Mouse (Mus musculus): Measurements from ENCODE around the gene Kank4. TPM values are rescaled to one million over a fixed set of nuclear protein-coding genes. Genes with fewer than 3 reads are reported as not detected.
A peak's percentile ranks its signal among the peaks of the same experiment; 100 is the strongest.

Gene Kank4
- total RNA-seq (2021) (under 1 TPM; 0.50 to 0.84 TPM), polyA plus RNA-seq (2012; rRNA removed) (0.51 and 1.2 TPM in 2 replicates)
- long read RNA-seq: 0 reads

- Histone ChIP-seq H3K36me3 (ENCODE audit: control insufficient read depth, insufficient read depth, low read length) (no peaks in the 10 kb centered on the region), H3K4me1 (ENCODE audit: control insufficient read depth, insufficient read depth, low read length) (peaks cover 1% of the 10 kb centered on the region; the same call in 1 of the 2 replicates), H3K4me3 (peak within 1 kb of the TSS; percentile 51), H3K79me2 (replicated peaks; ENCODE audit: control insufficient read depth, insufficient read depth, low read length) (no peaks in the 10 kb centered on the region), H3K27ac (peak within 1 kb of the TSS; percentile 17; the same call in 1 of the 2 replicates), H3K27me3 (ENCODE audit: control insufficient read depth, insufficient read depth, low read length) (peaks cover 5% of the 10 kb centered on the region; the same call in 1 of the 2 replicates), H3K9ac (ENCODE audit: low read depth, low read length) (peak within 1 kb of the TSS; percentile 62)
- under 1% methylated on average over 72 of the region's 72 CpGs for WGBS
- DNase-seq: peak; percentile 53 to 66
- TF ChIP-seq CTCF (IDR thresholded peaks at IDR 0.05): no peak
- intact Hi-C loops (cut with DNase I): no loop called here
Observed at GRCm38 (mm10) chr4:98817184-98817911, at the start of gene Kank4. Kank4 (minus strand) TSS chr4:98817537.

- 82% methylated on average over 14 of the region's 14 CpGs for WGBS
- intact Hi-C loops (cut with DNase I): no loop called here
- Histone ChIP-seq H3K4me3 (no peak overlapping the region), H3K36me3 (ENCODE audit: control insufficient read depth, insufficient read depth, low read length) (no peaks in the 10 kb centered on the region), H3K27me3 (ENCODE audit: control insufficient read depth, insufficient read depth, low read length) (no peaks in the 10 kb centered on the region), H3K4me1 (ENCODE audit: control insufficient read depth, insufficient read depth, low read length) (no peaks in the 10 kb centered on the region), H3K27ac (no peak overlapping the region), H3K9ac (ENCODE audit: low read depth, low read length) (no peak overlapping the region), H3K79me2 (replicated peaks; ENCODE audit: control insufficient read depth, insufficient read depth, low read length) (no peaks in the 10 kb centered on the region)
- no peak for DNase-seq
- TF ChIP-seq POLR2A (IDR thresholded peaks at IDR 0.05; ENCODE audit: insufficient read depth, low read depth, low read length): no peak
- no peak for TF ChIP-seq CTCF (IDR thresholded peaks at IDR 0.05)
- no peak for TF ChIP-seq EP300 (IDR thresholded peaks at IDR 0.05; ENCODE audit: insufficient read depth, low read depth, low read length)
Observed at GRCm38 (mm10) chr4:98865386-98866237, 48.3 kb upstream of the Kank4 start.

GRCm38 (mm10) chr4:98864546-98864945 lies 47.2 kb upstream of the Kank4 start:
- 88% methylated on average over 3 of the region's 3 CpGs for WGBS
- H3K4me1 ChIP-seq (ENCODE audit: control insufficient read depth, insufficient read depth, low read length): no peaks in the 10 kb centered on the region
- intact Hi-C loops (cut with DNase I): no loop called here
- no peaks in the 10 kb centered on the region for H3K27me3 ChIP-seq (ENCODE audit: control insufficient read depth, insufficient read depth, low read length)
- H3K9ac ChIP-seq (ENCODE audit: low read depth, low read length): no peak overlapping the region
- TF ChIP-seq POLR2A (IDR thresholded peaks at IDR 0.05; ENCODE audit: insufficient read depth, low read depth, low read length) (no peak), EP300 (IDR thresholded peaks at IDR 0.05; ENCODE audit: insufficient read depth, low read depth, low read length) (no peak), CTCF (IDR thresholded peaks at IDR 0.05) (no peak)
- H3K4me3 ChIP-seq: no peak overlapping the region
- H3K27ac ChIP-seq: no peak overlapping the region
- no peaks in the 10 kb centered on the region for H3K79me2 ChIP-seq (replicated peaks; ENCODE audit: control insufficient read depth, insufficient read depth, low read length)
- H3K36me3 ChIP-seq (ENCODE audit: control insufficient read depth, insufficient read depth, low read length): no peaks in the 10 kb centered on the region
- no peak for DNase-seq

- Histone ChIP-seq H3K79me2 (replicated peaks; ENCODE audit: control insufficient read depth, insufficient read depth, low read length) (no peaks in the 10 kb centered on the region), H3K36me3 (ENCODE audit: control insufficient read depth, insufficient read depth, low read length) (no peaks in the 10 kb centered on the region), H3K27me3 (ENCODE audit: control insufficient read depth, insufficient read depth, low read length) (no peaks in the 10 kb centered on the region), H3K4me1 (ENCODE audit: control insufficient read depth, insufficient read depth, low read length) (no peaks in the 10 kb centered on the region), H3K9ac (ENCODE audit: low read depth, low read length) (no peak overlapping the region), H3K27ac (no peak overlapping the region), H3K4me3 (no peak overlapping the region)
- DNase-seq: no peak
- 63% methylated on average over 1 of the region's 2 CpGs for WGBS
- no peak for TF ChIP-seq EP300 (IDR thresholded peaks at IDR 0.05; ENCODE audit: insufficient read depth, low read depth, low read length)
- TF ChIP-seq POLR2A (IDR thresholded peaks at IDR 0.05; ENCODE audit: insufficient read depth, low read depth, low read length): no peak
- TF ChIP-seq CTCF (IDR thresholded peaks at IDR 0.05): no peak
- intact Hi-C loops (cut with DNase I): no loop called here
Observed at GRCm38 (mm10) chr4:98864094-98864493, 46.8 kb upstream of the Kank4 start.

- Histone ChIP-seq H3K4me1 (ENCODE audit: control insufficient read depth, insufficient read depth, low read length) (no peaks in the 10 kb centered on the region), H3K79me2 (replicated peaks; ENCODE audit: control insufficient read depth, insufficient read depth, low read length) (no peaks in the 10 kb centered on the region), H3K27ac (no peak overlapping the region), H3K9ac (ENCODE audit: low read depth, low read length) (no peak overlapping the region), H3K27me3 (ENCODE audit: control insufficient read depth, insufficient read depth, low read length) (no peaks in the 10 kb centered on the region), H3K36me3 (ENCODE audit: control insufficient read depth, insufficient read depth, low read length) (no peaks in the 10 kb centered on the region), H3K4me3 (no peak overlapping the region)
- TF ChIP-seq CTCF (IDR thresholded peaks at IDR 0.05): no peak
- DNase-seq: no peak
- 85% methylated on average over 2 of the region's 2 CpGs for WGBS
- intact Hi-C loops (cut with DNase I): no loop called here
Observed at GRCm38 (mm10) chr4:98863451-98863850, 46.1 kb upstream of the Kank4 start.
